Mouse (Mus musculus) hindbrain, embryonic 11.5 days (tissue): ENCODE data around the gene 1700016K19Rik. TPM values are rescaled to one million over a fixed set of nuclear protein-coding genes. Genes with fewer than 3 reads are reported as not detected.

Source experiments
- ATAC-seq: fragments of 200-750 bp; cut with Nextera tagmentation; 2 replicates; pipeline ENCODE4 v1.8.0; 2017; ENCODE audit warnings: mild to moderate bottlenecking, moderate TSS enrichment, moderate library complexity; ENCODE audit not compliant: low FRiP score
- DNase-seq: peaks from one replicate; pipeline ENCODE4 v3.0.0-alpha.2; 2015; ENCODE audit warnings: low spot score
- H3K27ac ChIP-seq: fragments of 300-500 bp; sonication (generic); 2 replicates; pipeline ENCODE4 v1.5.1; 2014; ENCODE audit warnings: mild to moderate bottlenecking, low read depth, low read length
- H3K27me3 ChIP-seq: fragments of 300-500 bp; sonication (generic); 2 replicates; pipeline ENCODE4 v1.6.1; 2014; ENCODE audit warnings: mild to moderate bottlenecking, low read length, moderate library complexity, mixed read lengths; ENCODE audit not compliant: control insufficient read depth, insufficient read depth
- H3K36me3 ChIP-seq: fragments of 300-500 bp; sonication (generic); 2 replicates; pipeline ENCODE4 v1.6.1; 2014; ENCODE audit warnings: mild to moderate bottlenecking, low read length, moderate library complexity, mixed read lengths; ENCODE audit not compliant: control insufficient read depth, insufficient read depth
- H3K4me1 ChIP-seq: fragments of 300-500 bp; sonication (generic); replicated peaks from 2 replicates; pipeline ENCODE4 v1.6.1; 2014; ENCODE audit warnings: low read length, mixed read lengths; ENCODE audit not compliant: control insufficient read depth, insufficient read depth
- H3K4me2 ChIP-seq: fragments of 300-500 bp; sonication (generic); replicated peaks from 2 replicates; pipeline ENCODE4 v1.6.1; 2014; ENCODE audit warnings: mild to moderate bottlenecking, low read depth, low read length
- H3K4me3 ChIP-seq: fragments of 300-500 bp; sonication (generic); 2 replicates; pipeline ENCODE4 v1.5.1; 2014; ENCODE audit warnings: low read depth, low read length
- H3K9ac ChIP-seq: fragments of 300-500 bp; sonication (generic); 2 replicates; pipeline ENCODE4 v1.6.1; 2014; ENCODE audit warnings: low read depth, low read length
- H3K9me3 ChIP-seq: fragments of 300-500 bp; sonication (generic); 2 replicates; pipeline ENCODE4 v1.6.1; 2016; ENCODE audit warnings: low read length; ENCODE audit not compliant: control insufficient read depth
- WGBS: fragments of 180-500 bp; shearing (Covaris S2); extraction: QIAGEN DNeasy Blood & Tissue Kit; methylation state at CpG from one replicate; pipeline ENCODE4 v1.1.7; 2014; 5-methylcytosine and 5-hydroxymethylcytosine counted together
- polyA plus RNA-seq: library from polyadenylated mRNA; unstranded; fragments of >200 nt; fragmentation: Nextera tagmentation; extraction: Ambion mirVana; gene quantifications from 2 replicates; pipeline ENCODE4 v1.2.1, GENCODE M21; 2014

Gene 1700016K19Rik
- polyA plus RNA-seq, 1 experiment from 2014 or later = 3.1 TPM

- ATAC-seq (no peak), DNase-seq (no peak)
- Histone ChIP-seq H3K27me3 (no peaks in the 10 kb centered on the region), H3K9me3 (no peaks in the 10 kb centered on the region), H3K36me3 (no peaks in the 10 kb centered on the region), H3K4me2 (no peak overlapping the region), H3K27ac (no peak overlapping the region), H3K4me1 (no peaks in the 10 kb centered on the region), H3K4me3 (no peak overlapping the region), H3K9ac (no peak overlapping the region)
- 88% methylated on average over 8 of the region's 8 CpGs for WGBS
Measured at GRCm38 (mm10) chr11:76035182-76035581, 35.5 kb downstream of the 1700016K19Rik start.

DNA sequence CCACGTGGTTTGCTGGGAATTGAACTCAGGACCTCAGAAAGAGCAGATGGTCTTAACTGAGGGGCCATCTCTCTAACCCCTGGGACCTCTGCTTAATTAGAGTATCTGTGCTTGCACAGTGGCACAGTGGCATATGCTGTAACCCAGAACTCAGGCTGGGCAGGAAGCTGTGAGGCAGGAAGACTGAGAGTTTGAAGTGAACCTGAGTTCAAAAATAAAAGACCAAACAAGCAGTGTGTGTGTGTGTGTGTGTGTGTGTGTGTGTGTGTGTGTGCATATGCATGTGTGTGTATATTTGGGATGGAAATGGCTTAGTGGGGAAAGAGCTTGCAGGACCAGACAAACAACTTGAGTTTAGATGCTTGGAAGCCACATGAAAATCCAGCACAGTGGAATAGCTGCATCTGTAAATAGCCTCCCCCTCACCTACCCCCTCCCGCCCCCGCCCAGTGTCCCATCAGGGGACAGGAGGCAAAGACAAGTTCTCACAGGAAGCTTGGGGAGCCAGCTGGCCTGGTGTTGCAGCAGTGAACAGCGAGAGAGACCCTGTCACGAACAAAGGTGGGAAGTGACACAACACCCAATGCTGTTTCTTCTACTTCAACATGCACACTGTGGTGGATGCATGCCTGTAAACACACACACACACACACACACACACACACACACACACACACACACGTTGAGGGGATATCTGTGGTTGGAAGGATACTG, 38.0 kb downstream of the 1700016K19Rik start:
- Histone ChIP-seq H3K4me2 (no peak overlapping the region), H3K36me3 (no peaks in the 10 kb centered on the region), H3K4me1 (no peaks in the 10 kb centered on the region), H3K9ac (no peak overlapping the region), H3K4me3 (no peak overlapping the region), H3K27ac (no peak overlapping the region), H3K9me3 (no peaks in the 10 kb centered on the region), H3K27me3 (no peaks in the 10 kb centered on the region)
- ATAC-seq (no peak), DNase-seq (no peak)
- WGBS = 47% methylated on average over 6 of the region's 6 CpGs

GRCm38 (mm10) chr11:76039271-76040053, 39.8 kb downstream of the 1700016K19Rik start:
- Histone ChIP-seq H3K9me3 (no peaks in the 10 kb centered on the region), H3K27ac (no peak overlapping the region), H3K4me3 (no peak overlapping the region), H3K9ac (no peak overlapping the region), H3K36me3 (no peaks in the 10 kb centered on the region), H3K4me2 (no peak overlapping the region), H3K27me3 (no peaks in the 10 kb centered on the region), H3K4me1 (no peaks in the 10 kb centered on the region)
- 84% methylated on average over 3 of the region's 3 CpGs for WGBS
- DNase-seq (no peak), ATAC-seq (no peak)

- DNase-seq (no peak), ATAC-seq (no peak)
- H3K9me3 ChIP-seq = no peaks in the 10 kb centered on the region
- H3K4me3 ChIP-seq = no peak overlapping the region
- H3K9ac ChIP-seq = no peak overlapping the region
- no peak overlapping the region for H3K27ac ChIP-seq
- no peak overlapping the region for H3K4me2 ChIP-seq
- H3K27me3 ChIP-seq = no peaks in the 10 kb centered on the region
- 89% methylated on average over 8 of the region's 8 CpGs for WGBS
- H3K36me3 ChIP-seq = no peaks in the 10 kb centered on the region
- no peaks in the 10 kb centered on the region for H3K4me1 ChIP-seq
Measured at GRCm38 (mm10) chr11:76040106-76040505, 40.4 kb downstream of the 1700016K19Rik start.

DNA sequence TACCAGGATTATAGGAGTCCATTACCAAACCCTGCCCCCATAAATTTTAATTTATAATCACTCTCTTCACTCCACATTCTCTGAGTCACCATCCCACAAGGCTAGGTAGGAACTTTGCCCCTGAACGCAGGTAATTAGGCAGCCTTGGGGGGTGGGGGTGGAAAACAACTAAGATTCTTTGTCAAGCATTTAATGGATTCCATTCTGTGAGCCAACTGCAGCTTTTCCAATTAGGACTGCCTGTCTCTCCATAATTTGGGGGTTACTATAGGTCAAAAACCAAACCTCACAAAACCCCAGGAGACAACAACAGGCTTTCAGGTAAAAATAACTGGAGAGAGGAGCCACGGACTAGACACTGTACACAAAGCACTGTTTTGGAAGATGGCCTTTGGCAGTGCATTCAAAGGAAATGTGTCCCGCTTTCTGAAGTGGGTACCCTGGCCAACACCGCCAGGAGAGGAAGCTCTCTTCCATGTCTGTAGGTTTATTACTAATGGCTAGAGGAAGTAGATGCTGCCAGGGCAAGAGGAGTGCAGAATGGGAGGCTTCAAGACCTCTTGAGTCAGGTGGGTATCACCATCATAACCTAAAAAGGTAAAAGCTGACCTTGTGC, 41.2 kb downstream of the 1700016K19Rik start:
- no peak overlapping the region for H3K4me3 ChIP-seq
- H3K36me3 ChIP-seq = no peaks in the 10 kb centered on the region
- no peaks in the 10 kb centered on the region for H3K9me3 ChIP-seq
- 85% methylated on average over 4 of the region's 4 CpGs for WGBS
- no peak overlapping the region for H3K9ac ChIP-seq
- no peak overlapping the region for H3K27ac ChIP-seq
- no peak for DNase-seq
- no peak overlapping the region for H3K4me2 ChIP-seq
- no peak for ATAC-seq
- H3K27me3 ChIP-seq = no peaks in the 10 kb centered on the region
- H3K4me1 ChIP-seq = no peaks in the 10 kb centered on the region

DNA sequence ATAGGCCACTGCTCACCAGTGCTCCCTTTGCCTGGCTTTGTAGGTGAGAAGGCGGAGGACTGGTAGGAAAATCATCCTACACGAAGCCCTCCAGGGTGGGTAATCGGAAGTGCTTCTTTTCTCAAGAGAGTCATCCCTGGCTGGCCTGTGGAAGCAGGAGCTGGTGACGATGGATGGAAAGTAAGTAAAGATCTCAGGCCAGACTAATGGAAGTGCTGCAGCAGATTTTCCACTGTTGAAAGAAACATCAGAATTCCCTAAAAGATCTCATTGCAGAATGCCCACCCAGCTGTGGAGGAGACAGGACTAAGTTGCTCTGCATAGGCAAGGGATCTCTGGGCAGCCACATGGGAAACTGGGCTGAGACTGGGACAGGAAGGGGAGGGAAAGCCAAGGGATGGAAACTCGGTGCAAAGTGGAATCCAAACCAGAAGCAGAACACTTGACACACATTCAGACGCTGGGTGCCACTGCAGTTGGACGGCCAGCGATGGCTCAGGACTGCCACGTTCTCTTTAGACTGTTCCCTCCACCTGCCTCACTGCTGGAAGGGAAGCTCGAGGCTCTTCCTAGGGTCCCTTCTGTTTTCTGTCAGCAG, 42.4 kb downstream of the 1700016K19Rik start:
- Histone ChIP-seq H3K36me3 (no peaks in the 10 kb centered on the region; the same call in 1 of the 2 replicates), H3K4me1 (no peaks in the 10 kb centered on the region), H3K4me2 (no peak overlapping the region), H3K9me3 (no peaks in the 10 kb centered on the region), H3K27ac (no peak overlapping the region), H3K9ac (no peak overlapping the region), H3K4me3 (no peak overlapping the region), H3K27me3 (no peaks in the 10 kb centered on the region)
- 64% methylated on average over 10 of the region's 10 CpGs for WGBS
- DNase-seq (no peak), ATAC-seq (no peak)

DNA sequence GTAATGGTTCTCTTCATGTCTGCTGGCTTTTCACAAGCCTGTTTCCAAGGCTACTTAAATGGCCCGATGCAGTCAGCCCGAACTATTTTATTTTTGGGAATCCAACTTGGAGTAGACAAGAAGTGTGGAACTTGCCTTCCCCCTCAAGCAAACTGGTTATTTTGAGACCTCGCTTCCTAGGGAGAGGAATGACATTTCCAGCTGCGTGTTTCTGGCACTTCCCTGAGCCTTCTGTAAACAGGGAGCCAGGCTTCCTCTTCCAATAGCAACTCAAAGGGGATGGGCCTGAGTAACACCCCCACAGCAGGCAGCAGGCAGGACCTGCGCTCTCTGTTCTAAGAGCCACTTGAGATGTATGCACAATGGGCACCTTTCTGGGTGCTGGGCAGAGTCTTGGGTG, 43.2 kb downstream of the 1700016K19Rik start:
- Histone ChIP-seq H3K4me3 (no peak overlapping the region), H3K4me2 (no peak overlapping the region), H3K27ac (no peak overlapping the region), H3K27me3 (no peaks in the 10 kb centered on the region), H3K4me1 (no peaks in the 10 kb centered on the region), H3K36me3 (no peaks in the 10 kb centered on the region; the same call in 1 of the 2 replicates), H3K9ac (no peak overlapping the region), H3K9me3 (no peaks in the 10 kb centered on the region)
- WGBS = 46% methylated on average over 5 of the region's 5 CpGs
- DNase-seq = no peak
- ATAC-seq = no peak

DNA sequence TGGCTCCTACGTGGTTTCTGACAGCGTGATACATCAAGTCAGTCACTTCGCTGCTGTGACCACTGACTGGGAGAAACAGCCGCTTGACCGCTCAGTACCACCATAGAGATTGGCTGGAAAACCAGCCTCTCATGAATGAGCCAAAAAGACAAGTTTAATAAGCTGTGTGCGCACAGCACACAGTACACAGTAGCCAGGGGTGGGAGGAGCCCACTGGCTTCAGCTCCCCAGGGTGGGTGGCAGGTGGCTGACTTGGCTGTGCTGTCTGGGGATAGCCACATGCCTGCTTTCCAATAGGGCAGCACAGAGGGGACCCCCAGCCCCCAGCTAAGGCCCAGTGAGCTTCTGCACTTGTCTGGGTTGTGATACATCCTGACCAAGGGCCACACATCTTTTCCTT, 44.8 kb downstream of the 1700016K19Rik start:
- ATAC-seq (no peak), DNase-seq (no peak)
- H3K9ac ChIP-seq = no peak overlapping the region
- no peak overlapping the region for H3K4me2 ChIP-seq
- no peaks in the 10 kb centered on the region for H3K4me1 ChIP-seq
- no peaks in the 10 kb centered on the region for H3K27me3 ChIP-seq
- H3K4me3 ChIP-seq = no peak overlapping the region
- 72% methylated on average over 6 of the region's 6 CpGs for WGBS
- no peaks in the 10 kb centered on the region for H3K9me3 ChIP-seq
- no peaks in the 10 kb centered on the region; the same call in 1 of the 2 replicates for H3K36me3 ChIP-seq
- peak overlapping the region; percentile 30; the same call in 1 of the 2 replicates for H3K27ac ChIP-seq
